Mouse (Mus musculus) midbrain, embryonic 11.5 days (tissue): ENCODE results near the gene Scube2. TPM values are rescaled to one million over a fixed set of nuclear protein-coding genes. Genes with fewer than 3 reads are reported as not detected.

Source experiments
- ATAC-seq: fragments of 200-750 bp; cut with Nextera tagmentation; 2 replicates; pipeline ENCODE4 v1.8.0; 2017; ENCODE audit warnings: moderate TSS enrichment, moderate library complexity; ENCODE audit not compliant: low FRiP score
- DNase-seq: peaks from one replicate; pipeline ENCODE4 v3.0.0; 2015; ENCODE audit warnings: low spot score; ENCODE audit errors: missing footprints
- H3K27ac ChIP-seq: fragments of 300-500 bp; sonication (generic); 2 replicates; pipeline ENCODE4 v1.5.1; 2014; ENCODE audit warnings: low read depth, low read length
- H3K27me3 ChIP-seq: fragments of 300-500 bp; sonication (generic); 2 replicates; pipeline ENCODE4 v1.6.1; 2014; ENCODE audit warnings: mild to moderate bottlenecking, low read length, moderate library complexity, mixed read lengths; ENCODE audit not compliant: control insufficient read depth, insufficient read depth
- H3K36me3 ChIP-seq: fragments of 300-500 bp; sonication (generic); 2 replicates; pipeline ENCODE4 v1.6.1; 2014; ENCODE audit warnings: mild to moderate bottlenecking, low read length, moderate library complexity, mixed read lengths; ENCODE audit not compliant: control insufficient read depth, insufficient read depth
- H3K4me1 ChIP-seq: fragments of 300-500 bp; sonication (generic); 2 replicates; pipeline ENCODE4 v1.6.1; 2014; ENCODE audit warnings: low read length; ENCODE audit not compliant: control insufficient read depth, insufficient read depth
- H3K4me2 ChIP-seq: fragments of 300-500 bp; sonication (generic); 2 replicates; pipeline ENCODE4 v1.6.1; 2014; ENCODE audit warnings: mild to moderate bottlenecking, moderate library complexity
- H3K4me3 ChIP-seq: fragments of 300-500 bp; sonication (generic); 2 replicates; pipeline ENCODE4 v1.5.1; 2014; ENCODE audit warnings: low read depth, low read length
- H3K9ac ChIP-seq: fragments of 300-500 bp; sonication (generic); 2 replicates; pipeline ENCODE4 v1.6.1; 2014; ENCODE audit warnings: low read length
- H3K9me3 ChIP-seq: fragments of 300-500 bp; sonication (generic); 2 replicates; pipeline ENCODE4 v1.6.1; 2016; ENCODE audit warnings: low read length; ENCODE audit not compliant: control insufficient read depth
- WGBS: fragments of 180-500 bp; shearing (Covaris S2); extraction: QIAGEN DNeasy Blood & Tissue Kit; methylation state at CpG from one replicate; pipeline ENCODE4 v1.1.7; 2014; 5-methylcytosine and 5-hydroxymethylcytosine counted together
- polyA plus RNA-seq: library from polyadenylated mRNA; unstranded; fragments of >200 nt; fragmentation: Nextera tagmentation; extraction: Ambion mirVana; gene quantifications from 2 replicates; pipeline ENCODE4 v1.2.1, GENCODE M21; 2014

Scube2 gene
- polyA plus RNA-seq, 1 experiment from 2014 or later = 4.2 TPM

- Histone ChIP-seq H3K27me3 (no peaks in the 10 kb centered on the region), H3K9me3 (no peaks in the 10 kb centered on the region), H3K27ac (no peak overlapping the region), H3K4me1 (no peaks in the 10 kb centered on the region), H3K36me3 (no peaks in the 10 kb centered on the region), H3K4me3 (no peak overlapping the region), H3K4me2 (no peak overlapping the region), H3K9ac (no peak overlapping the region)
- DNase-seq (no peak), ATAC-seq (no peak)
Measured at GRCm38 (mm10) chr7:109772251-109772650, 93.2 kb downstream of the Scube2 start.

GRCm38 (mm10) chr7:109768699-109769383 is 96.6 kb downstream of the Scube2 start:
- H3K9me3 ChIP-seq = no peaks in the 10 kb centered on the region
- no peaks in the 10 kb centered on the region for H3K4me1 ChIP-seq
- no peaks in the 10 kb centered on the region for H3K36me3 ChIP-seq
- WGBS = 60% methylated on average over 2 of the region's 2 CpGs
- no peak overlapping the region for H3K9ac ChIP-seq
- ATAC-seq (no peak), DNase-seq (no peak)
- no peaks in the 10 kb centered on the region for H3K27me3 ChIP-seq
- H3K27ac ChIP-seq = no peak overlapping the region
- H3K4me3 ChIP-seq = no peak overlapping the region
- H3K4me2 ChIP-seq = no peak overlapping the region

GRCm38 (mm10) chr7:109767575-109768350 is 97.7 kb downstream of the Scube2 start:
- Histone ChIP-seq H3K36me3 (no peaks in the 10 kb centered on the region), H3K4me1 (no peaks in the 10 kb centered on the region), H3K4me2 (no peak overlapping the region), H3K27ac (no peak overlapping the region), H3K9ac (no peak overlapping the region), H3K27me3 (no peaks in the 10 kb centered on the region), H3K4me3 (no peak overlapping the region), H3K9me3 (no peaks in the 10 kb centered on the region)
- WGBS = 81% methylated on average over 7 of the region's 7 CpGs
- no peak for ATAC-seq
- DNase-seq = no peak

- WGBS = 85% methylated on average over 2 of the region's 2 CpGs
- Histone ChIP-seq H3K4me3 (no peak overlapping the region), H3K27me3 (no peaks in the 10 kb centered on the region), H3K4me1 (no peaks in the 10 kb centered on the region), H3K9ac (no peak overlapping the region), H3K9me3 (no peaks in the 10 kb centered on the region), H3K27ac (no peak overlapping the region), H3K36me3 (no peaks in the 10 kb centered on the region), H3K4me2 (no peak overlapping the region)
- ATAC-seq (no peak), DNase-seq (no peak)
Measured at GRCm38 (mm10) chr7:109764009-109764408, 101.5 kb downstream of the Scube2 start.

- WGBS = 92% methylated on average over 3 of the region's 3 CpGs
Measured at GRCm38 (mm10) chr7:109756291-109756690, 109.2 kb downstream of the Scube2 start.

GRCm38 (mm10) chr7:109754034-109754433 is 111.4 kb downstream of the Scube2 start:
- Histone ChIP-seq H3K4me2 (no peak overlapping the region), H3K4me3 (no peak overlapping the region), H3K4me1 (peaks cover 11% of the 10 kb centered on the region), H3K27ac (no peak overlapping the region), H3K9ac (no peak overlapping the region), H3K9me3 (no peaks in the 10 kb centered on the region), H3K27me3 (no peaks in the 10 kb centered on the region), H3K36me3 (no peaks in the 10 kb centered on the region)
- WGBS = 94% methylated on average over 8 of the region's 8 CpGs
- DNase-seq (no peak), ATAC-seq (no peak)

More at GRCm38 (mm10) chr7:109756291-109756690, 109.2 kb downstream of the Scube2 start:
- no peak for DNase-seq
- H3K9ac ChIP-seq = no peak overlapping the region
- H3K4me3 ChIP-seq = no peak overlapping the region
- ATAC-seq = no peak
- H3K4me1 ChIP-seq = peaks cover 9% of the 10 kb centered on the region
- no peaks in the 10 kb centered on the region for H3K9me3 ChIP-seq
- H3K27ac ChIP-seq = no peak overlapping the region
- H3K36me3 ChIP-seq = no peaks in the 10 kb centered on the region
- no peak overlapping the region for H3K4me2 ChIP-seq
- no peaks in the 10 kb centered on the region for H3K27me3 ChIP-seq

- peak within 1 kb of the TSS; percentile 95 for H3K4me2 ChIP-seq
- peak within 1 kb of the TSS; percentile 61 for H3K27ac ChIP-seq
- no peaks in the 10 kb centered on the region for H3K27me3 ChIP-seq
- peak within 1 kb of the TSS; percentile 88 for H3K4me3 ChIP-seq
- ATAC-seq = peak; percentile 91
- under 1% methylated on average over 74 of the region's 74 CpGs for WGBS
- H3K36me3 ChIP-seq = no peaks in the 10 kb centered on the region
- peak; percentile 96 for DNase-seq
- H3K4me1 ChIP-seq = peaks cover 11% of the 10 kb centered on the region
- H3K9ac ChIP-seq = peak within 1 kb of the TSS; percentile 96
- H3K9me3 ChIP-seq = no peaks in the 10 kb centered on the region
Measured at GRCm38 (mm10) chr7:109752008-109752925, 113.2 kb downstream of the Scube2 start, which contains the start of gene Tmem9b. Tmem9b (minus strand) TSS chr7:109752875.

- H3K9ac ChIP-seq = peak overlapping the region; percentile 96
- DNase-seq = peak; percentile 85
- H3K36me3 ChIP-seq = no peaks in the 10 kb centered on the region
- peak overlapping the region; percentile 88 for H3K4me3 ChIP-seq
- no peaks in the 10 kb centered on the region for H3K27me3 ChIP-seq
- H3K4me1 ChIP-seq = peaks cover 11% of the 10 kb centered on the region
- WGBS = 5% methylated on average over 13 of the region's 13 CpGs
- H3K9me3 ChIP-seq = no peaks in the 10 kb centered on the region
- peak overlapping the region; percentile 61 for H3K27ac ChIP-seq
- ATAC-seq = peak; percentile 2; the same call in 1 of the 2 replicates
- H3K4me2 ChIP-seq = peak overlapping the region; percentile 95
Measured at GRCm38 (mm10) chr7:109751427-109752007, 114.0 kb downstream of the Scube2 start.
